Mouse (Mus musculus): ENCODE data around the gene Nprl3.

The Nprl3 gene

GRCm38 (mm10) chr11:32198256-32198955 is 69.1 kb downstream of the Nprl3 start:
- DNase-seq (ENCODE audit: low read depth, low spot score) = no peak

- DNase-seq (ENCODE audit: low read depth, low spot score) = no peak
Observed at GRCm38 (mm10) chr11:32197766-32198165, 69.7 kb downstream of the Nprl3 start.

DNA sequence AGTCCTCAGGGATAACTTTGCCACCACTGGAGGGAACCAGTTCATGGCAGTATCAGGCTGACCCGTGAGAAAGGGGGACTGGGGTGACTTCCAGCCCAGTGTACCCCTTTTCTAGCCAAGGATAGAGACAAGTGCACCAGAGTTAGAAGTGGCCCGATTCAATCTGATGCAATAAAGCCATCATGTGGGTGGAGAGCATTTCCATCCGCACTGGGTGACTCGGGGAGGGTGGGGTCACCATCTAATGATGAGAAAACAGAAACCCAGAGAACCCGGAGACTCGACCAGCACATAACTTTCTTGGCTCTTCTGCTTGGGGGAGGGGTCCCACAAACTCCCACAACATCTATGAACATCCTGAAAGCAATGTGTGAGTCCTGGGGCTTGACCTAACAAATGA is 70.8 kb downstream of the Nprl3 start:
- no peak for DNase-seq (ENCODE audit: low read depth, low spot score)

DNA sequence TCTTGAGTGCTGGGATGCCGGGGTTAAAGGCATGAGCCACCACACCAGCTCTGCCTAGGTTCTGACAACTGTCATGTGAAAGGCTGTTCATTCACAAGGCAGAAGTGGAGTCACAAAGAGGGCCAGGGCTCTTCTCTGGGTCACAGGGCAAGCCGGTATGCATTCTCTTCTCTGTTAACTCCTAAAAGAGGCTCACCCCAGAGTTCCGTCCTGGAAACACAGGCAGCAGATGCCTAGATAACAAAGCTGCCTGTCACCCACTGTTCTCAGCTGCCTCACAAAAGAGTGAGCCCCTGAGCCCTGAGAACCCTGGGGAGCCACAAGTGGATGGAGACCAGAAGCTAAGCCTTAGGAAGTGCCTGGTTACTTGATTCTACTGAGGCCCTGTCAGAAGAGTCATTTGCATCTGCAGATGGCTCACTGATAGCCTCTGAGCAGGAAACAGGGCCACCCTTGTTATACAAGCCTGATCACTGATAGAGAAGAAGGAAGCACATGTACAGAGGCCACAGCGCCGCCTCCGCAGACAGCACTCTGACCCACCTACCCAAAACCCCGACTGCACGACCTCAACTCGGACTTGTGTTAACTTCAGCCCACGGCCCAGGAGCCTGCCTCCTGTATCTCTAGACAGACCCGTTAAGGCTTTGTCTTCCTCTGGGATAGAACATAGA is 71.5 kb downstream of the Nprl3 start:
- no peak for DNase-seq (ENCODE audit: low read depth, low spot score)

DNA sequence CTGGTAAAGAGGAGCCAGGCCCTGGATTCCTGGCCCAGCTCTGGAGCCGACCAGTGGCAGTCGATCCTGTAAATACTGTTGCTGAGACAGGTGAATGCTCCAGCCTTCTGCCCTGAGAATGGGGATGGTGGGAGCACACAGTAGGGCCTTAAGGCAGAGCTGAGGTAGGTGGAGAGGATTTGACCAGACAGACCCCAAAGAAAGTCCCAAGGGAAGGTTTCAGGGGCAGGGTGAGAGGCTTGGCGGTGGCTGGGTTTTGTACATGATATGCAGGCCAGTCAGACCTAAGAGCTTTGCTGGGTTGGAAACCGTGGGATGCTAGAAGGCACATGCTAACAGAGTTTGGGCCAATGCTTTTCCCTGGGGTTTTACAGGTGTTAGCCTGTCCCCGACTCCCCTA is 72.9 kb downstream of the Nprl3 start:
- DNase-seq (ENCODE audit: low read depth, low spot score) = no peak

- DNase-seq (ENCODE audit: low read depth, low spot score) = no peak
Observed at GRCm38 (mm10) chr11:32194086-32194485, 73.4 kb downstream of the Nprl3 start.

- no peak for DNase-seq (ENCODE audit: low read depth, low spot score)
Observed at GRCm38 (mm10) chr11:32193156-32193555, 74.4 kb downstream of the Nprl3 start.

- no peak for DNase-seq (ENCODE audit: low read depth, low spot score)
Observed at GRCm38 (mm10) chr11:32190603-32191110, 76.8 kb downstream of the Nprl3 start.

- DNase-seq (ENCODE audit: low read depth, low spot score) = no peak
Observed at GRCm38 (mm10) chr11:32190119-32190518, 77.4 kb downstream of the Nprl3 start.

- DNase-seq (ENCODE audit: low read depth, low spot score) = no peak
Observed at GRCm38 (mm10) chr11:32189434-32189833, 78.1 kb downstream of the Nprl3 start.

GRCm38 (mm10) chr11:32188881-32189280 is 78.6 kb downstream of the Nprl3 start:
- DNase-seq (ENCODE audit: low read depth, low spot score) = no peak

DNA sequence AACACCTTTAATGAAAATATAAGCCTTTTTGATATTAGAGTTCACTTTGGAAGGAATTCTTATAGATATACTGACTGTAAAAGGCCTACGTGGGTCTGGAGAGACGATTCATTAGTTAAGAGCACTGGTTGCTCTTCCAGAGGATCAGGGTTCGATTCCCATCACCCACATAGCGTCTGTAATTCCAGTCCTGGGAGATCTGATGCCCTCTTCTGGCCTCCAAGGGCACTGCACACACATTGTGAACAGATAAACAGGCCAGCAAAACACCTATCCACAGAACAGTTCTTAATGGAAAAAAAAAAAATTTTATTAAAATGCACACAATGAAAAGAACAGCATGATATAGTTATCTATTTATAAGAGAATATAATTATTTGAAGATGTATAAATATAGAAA is 80.3 kb downstream of the Nprl3 start:
- no peak for DNase-seq (ENCODE audit: low read depth, low spot score)

GRCm38 (mm10) chr11:32186031-32186430 is 81.5 kb downstream of the Nprl3 start:
- DNase-seq (ENCODE audit: low read depth, low spot score) = no peak

GRCm38 (mm10) chr11:32184469-32184868 is 83.0 kb downstream of the Nprl3 start:
- DNase-seq (ENCODE audit: low read depth, low spot score) = no peak

DNA sequence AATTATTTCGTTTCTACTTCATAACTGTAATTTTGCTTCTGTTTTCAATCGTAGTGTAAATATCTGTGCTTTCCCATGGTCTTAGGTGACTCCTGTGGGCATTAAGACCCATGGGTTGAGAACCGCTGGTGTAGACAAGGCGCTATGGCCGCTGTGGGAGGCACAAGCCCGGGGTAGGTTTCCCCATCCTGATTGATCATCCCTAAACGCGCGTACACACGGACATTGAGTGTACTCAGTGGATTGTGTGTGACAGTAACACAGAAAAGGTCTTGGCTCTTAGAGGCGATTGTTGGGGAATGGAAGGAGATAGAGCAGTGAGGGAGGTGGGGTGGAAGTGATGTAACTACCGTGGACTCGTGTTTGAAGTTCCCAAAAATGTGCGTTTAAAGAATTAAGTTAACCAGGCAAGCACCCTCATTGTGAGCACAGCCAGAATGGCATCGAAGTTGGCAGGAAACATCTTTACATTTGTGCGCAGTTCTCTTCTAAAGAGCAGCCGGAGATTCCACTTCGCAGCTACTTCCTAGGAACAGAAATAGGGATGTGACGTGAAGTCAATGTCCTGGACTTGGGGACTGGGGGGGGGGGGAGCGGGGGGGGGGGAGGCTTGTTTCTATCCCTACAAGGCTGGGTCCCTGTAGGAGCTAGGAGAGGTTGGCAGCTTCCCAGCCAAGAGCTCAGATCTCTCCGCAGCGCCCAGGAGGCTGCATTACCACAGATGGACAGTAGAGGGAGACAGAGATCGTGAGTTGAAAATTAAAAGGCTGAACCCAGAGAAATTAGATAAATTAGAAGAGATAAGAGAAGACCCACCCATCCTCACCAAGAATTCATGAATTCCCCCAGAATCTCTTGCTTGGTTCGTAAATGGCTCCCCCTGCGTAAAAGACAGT is 85.3 kb downstream of the Nprl3 start:
- DNase-seq (ENCODE audit: low read depth, low spot score) = peak; percentile 75

- DNase-seq (ENCODE audit: low read depth, low spot score) = no peak
Observed at GRCm38 (mm10) chr11:32181246-32181645, 86.3 kb downstream of the Nprl3 start.

- no peak for DNase-seq (ENCODE audit: low read depth, low spot score)
Observed at GRCm38 (mm10) chr11:32178506-32178905, 89.0 kb downstream of the Nprl3 start.

Measured in mesoderm, embryonic 11.5 days (tissue).